Mouse (Mus musculus): ENCODE measurements around the gene Emc9. TPM values are rescaled to one million over a fixed set of nuclear protein-coding genes. Genes with fewer than 3 reads are reported as not detected.
A peak's percentile ranks its signal among the peaks of the same experiment; 100 is the strongest.

The Emc9 gene
- polyA plus RNA-seq, 1 experiment from 2014 or later, result 12.6 TPM

DNA sequence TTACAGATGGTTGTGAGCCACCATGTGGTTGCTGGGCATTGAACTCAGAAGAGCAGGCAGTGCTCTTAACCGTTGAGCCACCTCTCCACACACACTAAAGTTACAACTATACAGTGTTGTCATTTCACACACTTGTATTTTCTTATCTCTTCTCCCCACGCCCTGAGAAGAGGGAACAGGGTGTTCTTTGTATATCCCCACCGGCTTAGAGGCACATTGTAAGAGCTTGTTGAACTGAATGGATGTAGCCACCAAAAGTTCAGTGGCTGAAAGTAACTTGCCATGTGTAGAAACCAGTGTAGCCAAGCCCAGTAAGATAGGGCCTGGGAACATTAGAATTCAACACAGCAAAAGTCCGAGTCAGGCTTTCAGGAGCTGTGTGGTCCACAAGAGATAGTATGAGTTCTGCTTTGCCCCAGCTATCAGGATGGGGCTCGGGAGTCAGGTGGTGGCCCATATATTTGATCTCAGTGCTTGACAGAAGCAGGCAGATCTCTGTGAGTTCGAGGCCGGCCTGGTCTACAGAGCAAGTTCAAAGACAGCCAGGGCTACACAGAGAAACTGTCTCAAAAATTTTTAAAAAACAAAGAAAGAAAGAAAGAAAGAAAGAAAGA is 29.6 kb upstream of the Emc9 start:
- no peak overlapping the region for H3K4me3 ChIP-seq (ENCODE audit: low read depth, low read length)
- 0 out of 2 replicates have a peak, but pooled peaks cover 5% of the 10 kb centered on the region for H3K36me3 ChIP-seq (ENCODE audit: control insufficient read depth, insufficient read depth, low read length)
- 73% methylated on average over 7 of the region's 7 CpGs for WGBS
- DNase-seq (ENCODE audit: low spot score), result no peak
- H3K27me3 ChIP-seq (replicated peaks; ENCODE audit: control insufficient read depth, insufficient read depth, low read length), result no peaks in the 10 kb centered on the region
- H3K9me3 ChIP-seq (ENCODE audit: control insufficient read depth, low read length), result no peaks in the 10 kb centered on the region
- ATAC-seq (ENCODE audit: low read depth), result no peak
- H3K27ac ChIP-seq (replicated peaks; ENCODE audit: low read depth, low read length), result no peak overlapping the region
- no peak overlapping the region for H3K4me2 ChIP-seq (ENCODE audit: low read depth, low read length)
- H3K9ac ChIP-seq (ENCODE audit: low read depth, low read length), result no peak overlapping the region
- H3K4me1 ChIP-seq (ENCODE audit: control insufficient read depth, insufficient read depth, low read length), result peaks cover 4% of the 10 kb centered on the region; the same call in 1 of the 2 replicates

- Histone ChIP-seq H3K9ac (ENCODE audit: low read depth, low read length) (no peak overlapping the region), H3K36me3 (ENCODE audit: control insufficient read depth, insufficient read depth, low read length) (peaks cover 18% of the 10 kb centered on the region), H3K27ac (replicated peaks; ENCODE audit: low read depth, low read length) (no peak overlapping the region), H3K9me3 (ENCODE audit: control insufficient read depth, low read length) (no peaks in the 10 kb centered on the region), H3K27me3 (replicated peaks; ENCODE audit: control insufficient read depth, insufficient read depth, low read length) (no peaks in the 10 kb centered on the region), H3K4me3 (ENCODE audit: low read depth, low read length) (no peak overlapping the region), H3K4me1 (ENCODE audit: control insufficient read depth, insufficient read depth, low read length) (no peaks in the 10 kb centered on the region), H3K4me2 (ENCODE audit: low read depth, low read length) (no peak overlapping the region)
- no peak for ATAC-seq (ENCODE audit: low read depth)
- DNase-seq (ENCODE audit: low spot score), result peak; percentile 8
- WGBS, result 63% methylated on average over 6 of the region's 6 CpGs
These were observed 28.2 kb upstream of the Emc9 start for GRCm38 (mm10) chr14:55613346-55613745.

DNA sequence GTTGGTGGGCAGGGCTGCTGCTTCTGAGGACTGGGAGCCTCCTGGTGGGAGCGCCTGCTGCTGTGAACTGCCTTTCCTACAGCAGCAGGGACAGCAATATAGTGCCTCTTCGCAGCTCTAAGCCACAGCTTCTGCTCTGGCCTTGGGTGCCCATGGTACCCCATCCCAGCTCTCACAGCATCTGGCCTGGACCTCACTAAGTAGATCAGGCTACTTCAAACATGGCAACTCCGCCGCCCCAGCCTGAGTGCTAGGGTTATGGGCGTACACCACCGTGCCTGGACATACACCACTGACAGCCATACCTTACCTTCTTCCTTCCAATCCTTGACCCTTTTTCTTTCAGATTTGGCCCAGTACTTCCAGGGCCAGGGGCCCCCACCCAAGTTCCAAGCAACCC is 23.2 kb upstream of the Emc9 start:
- Histone ChIP-seq H3K4me3 (ENCODE audit: low read depth, low read length) (no peak overlapping the region), H3K4me1 (ENCODE audit: control insufficient read depth, insufficient read depth, low read length) (peaks cover 4% of the 10 kb centered on the region; the same call in 1 of the 2 replicates), H3K9ac (ENCODE audit: low read depth, low read length) (no peak overlapping the region), H3K27ac (replicated peaks; ENCODE audit: low read depth, low read length) (no peak overlapping the region), H3K9me3 (ENCODE audit: control insufficient read depth, low read length) (no peaks in the 10 kb centered on the region), H3K27me3 (replicated peaks; ENCODE audit: control insufficient read depth, insufficient read depth, low read length) (no peaks in the 10 kb centered on the region), H3K36me3 (ENCODE audit: control insufficient read depth, insufficient read depth, low read length) (peaks cover 49% of the 10 kb centered on the region), H3K4me2 (ENCODE audit: low read depth, low read length) (no peak overlapping the region)
- 94% methylated on average over 6 of the region's 6 CpGs for WGBS
- DNase-seq (ENCODE audit: low spot score), result no peak
- no peak for ATAC-seq (ENCODE audit: low read depth)

DNA sequence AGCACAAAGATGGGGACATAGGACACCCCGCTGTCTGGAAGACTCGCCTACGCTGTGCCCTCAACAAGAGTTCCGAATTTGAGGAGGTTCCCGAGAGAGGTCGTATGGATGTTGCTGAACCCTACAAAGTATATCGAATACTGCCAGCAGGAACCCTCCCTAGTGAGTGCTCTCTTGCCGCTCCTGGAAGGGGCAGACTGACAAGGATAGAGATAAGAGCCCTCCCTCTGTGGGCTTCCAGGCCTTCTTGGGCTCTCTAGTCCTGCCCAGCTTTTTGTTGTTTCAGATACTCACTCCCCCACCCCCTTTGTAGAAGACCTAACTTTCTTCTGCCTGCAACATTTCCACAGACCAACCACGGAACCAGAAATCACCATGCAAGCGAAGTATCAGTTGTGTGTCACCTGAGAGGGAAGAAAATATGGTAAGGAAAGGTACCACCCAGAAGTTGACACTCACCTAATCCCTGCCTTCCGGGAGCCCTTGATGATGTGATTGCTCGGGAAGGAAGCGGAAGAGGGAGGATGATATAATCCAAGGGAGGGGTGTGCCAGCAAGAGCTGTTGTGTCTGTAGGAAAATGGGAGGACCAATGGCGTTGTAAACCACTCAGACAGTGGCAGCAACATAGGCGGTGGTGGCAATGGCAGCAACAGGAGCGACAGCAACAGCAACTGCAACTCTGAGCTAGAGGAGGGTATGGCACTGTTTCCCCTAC is 20.8 kb upstream of the Emc9 start:
- Histone ChIP-seq H3K4me1 (ENCODE audit: control insufficient read depth, insufficient read depth, low read length) (peaks cover 4% of the 10 kb centered on the region; the same call in 1 of the 2 replicates), H3K27me3 (replicated peaks; ENCODE audit: control insufficient read depth, insufficient read depth, low read length) (no peaks in the 10 kb centered on the region), H3K9ac (ENCODE audit: low read depth, low read length) (no peak overlapping the region), H3K27ac (replicated peaks; ENCODE audit: low read depth, low read length) (no peak overlapping the region), H3K4me2 (ENCODE audit: low read depth, low read length) (no peak overlapping the region), H3K36me3 (ENCODE audit: control insufficient read depth, insufficient read depth, low read length) (peaks cover 73% of the 10 kb centered on the region), H3K4me3 (ENCODE audit: low read depth, low read length) (no peak overlapping the region), H3K9me3 (ENCODE audit: control insufficient read depth, low read length) (no peaks in the 10 kb centered on the region)
- 87% methylated on average over 16 of the region's 16 CpGs for WGBS
- ATAC-seq (ENCODE audit: low read depth) (no peak), DNase-seq (ENCODE audit: low spot score) (no peak)

DNA sequence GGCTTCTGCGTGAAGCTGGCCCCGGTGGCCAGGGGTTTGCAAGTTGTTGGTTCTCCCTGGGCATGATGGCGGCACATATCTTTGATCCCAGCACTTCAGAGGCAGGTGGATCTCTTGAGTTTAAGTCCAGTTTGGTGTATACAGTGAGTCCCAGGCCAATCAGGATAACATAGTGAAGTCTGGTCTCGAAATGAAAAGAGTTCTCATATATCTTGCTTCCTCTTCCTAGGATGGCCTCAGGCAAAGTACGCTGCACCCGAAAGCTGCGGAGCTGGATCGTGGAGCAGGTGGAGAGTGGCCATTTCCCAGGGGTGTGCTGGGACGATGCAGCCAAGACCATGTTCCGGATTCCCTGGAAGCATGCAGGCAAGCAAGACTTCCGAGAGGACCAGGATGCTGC is 19.7 kb upstream of the Emc9 start:
- H3K4me1 ChIP-seq (ENCODE audit: control insufficient read depth, insufficient read depth, low read length), result peaks cover 4% of the 10 kb centered on the region; the same call in 1 of the 2 replicates
- H3K9me3 ChIP-seq (ENCODE audit: control insufficient read depth, low read length), result no peaks in the 10 kb centered on the region
- H3K36me3 ChIP-seq (ENCODE audit: control insufficient read depth, insufficient read depth, low read length), result peaks cover 81% of the 10 kb centered on the region
- 0 out of 2 replicates have a peak overlapping the region, but pooled peaks have one; percentile 42 for H3K4me3 ChIP-seq (ENCODE audit: low read depth, low read length)
- peak overlapping the region; percentile 59 for H3K4me2 ChIP-seq (ENCODE audit: low read depth, low read length)
- WGBS, result 86% methylated on average over 11 of the region's 11 CpGs
- H3K27me3 ChIP-seq (replicated peaks; ENCODE audit: control insufficient read depth, insufficient read depth, low read length), result no peaks in the 10 kb centered on the region
- 0 out of 2 replicates have a peak overlapping the region, but pooled peaks have one; percentile 14 for H3K9ac ChIP-seq (ENCODE audit: low read depth, low read length)
- DNase-seq (ENCODE audit: low spot score) (no peak), ATAC-seq (ENCODE audit: low read depth) (no peak)
- 0 out of 2 replicates have a peak overlapping the region, but pooled peaks have one; percentile 24 for H3K27ac ChIP-seq (replicated peaks; ENCODE audit: low read depth, low read length)

- Histone ChIP-seq H3K9me3 (ENCODE audit: control insufficient read depth, low read length) (no peaks in the 10 kb centered on the region), H3K4me2 (ENCODE audit: low read depth, low read length) (peak overlapping the region; percentile 59), H3K4me3 (ENCODE audit: low read depth, low read length) (peak overlapping the region; percentile 42), H3K27ac (replicated peaks; ENCODE audit: low read depth, low read length) (peak overlapping the region; percentile 48), H3K36me3 (ENCODE audit: control insufficient read depth, insufficient read depth, low read length) (peaks cover 81% of the 10 kb centered on the region), H3K4me1 (ENCODE audit: control insufficient read depth, insufficient read depth, low read length) (peaks cover 4% of the 10 kb centered on the region; the same call in 1 of the 2 replicates), H3K9ac (ENCODE audit: low read depth, low read length) (peak overlapping the region; percentile 60), H3K27me3 (replicated peaks; ENCODE audit: control insufficient read depth, insufficient read depth, low read length) (no peaks in the 10 kb centered on the region)
- ATAC-seq (ENCODE audit: low read depth) (peak; percentile 95), DNase-seq (ENCODE audit: low spot score) (peak; percentile 95)
- WGBS, result 18% methylated on average over 19 of the region's 19 CpGs
These were observed 18.8 kb upstream of the Emc9 start for GRCm38 (mm10) chr14:55603633-55604576.

GRCm38 (mm10) chr14:55603271-55603632 is 18.1 kb upstream of the Emc9 start, which contains the start of gene Irf9:
Gene Irf9 (plus strand): TSS chr14:55603571.
- WGBS, result 83% methylated on average over 7 of the region's 7 CpGs
- H3K9ac ChIP-seq (ENCODE audit: low read depth, low read length), result peak within 1 kb of the TSS; percentile 60
- H3K36me3 ChIP-seq (ENCODE audit: control insufficient read depth, insufficient read depth, low read length), result peaks cover 81% of the 10 kb centered on the region
- peak within 1 kb of the TSS; percentile 42 for H3K4me3 ChIP-seq (ENCODE audit: low read depth, low read length)
- peak within 1 kb of the TSS; percentile 48 for H3K27ac ChIP-seq (replicated peaks; ENCODE audit: low read depth, low read length)
- ATAC-seq (ENCODE audit: low read depth) (no peak), DNase-seq (ENCODE audit: low spot score) (no peak)
- H3K4me1 ChIP-seq (ENCODE audit: control insufficient read depth, insufficient read depth, low read length), result peaks cover 4% of the 10 kb centered on the region; the same call in 1 of the 2 replicates
- H3K4me2 ChIP-seq (ENCODE audit: low read depth, low read length), result peak within 1 kb of the TSS; percentile 59
- H3K27me3 ChIP-seq (replicated peaks; ENCODE audit: control insufficient read depth, insufficient read depth, low read length), result no peaks in the 10 kb centered on the region
- no peaks in the 10 kb centered on the region for H3K9me3 ChIP-seq (ENCODE audit: control insufficient read depth, low read length)

Data from embryonic facial prominence, embryonic 14.5 days (tissue).